Mouse (Mus musculus) CH12.LX (cell line): ENCODE data around the gene Hist1h2ag. TPM values are rescaled to one million over a fixed set of nuclear protein-coding genes. Genes with fewer than 3 reads are reported as not detected.
A peak's percentile ranks its signal among the peaks of the same experiment; 100 is the strongest.

Experiments used
- DNase-seq: peaks from one replicate; pipeline ENCODE4 v3.0.0-alpha.2; 2013; ENCODE audit errors: extremely low read depth
- H3K27ac ChIP-seq: 2 replicates; pipeline ENCODE4 v1.5.1; 2012; ENCODE audit warnings: low read depth, mild to moderate bottlenecking, control low read depth, moderate library complexity; ENCODE audit not compliant: insufficient read depth
- H3K27me3 ChIP-seq: replicated peaks from 2 replicates; pipeline ENCODE3; 2012; ENCODE audit warnings: inconsistent platforms
- H3K36me3 ChIP-seq, 2 experiments: replicated peaks in 1 of 2; 2 replicates each; pipeline versions ENCODE3 to v1.6.1; 2012; ENCODE audit warnings: inconsistent platforms in 1 of 2, low read length in 1 of 2, mild to moderate bottlenecking in 1 of 2, mixed read lengths in 1 of 2, moderate library complexity in 1 of 2; ENCODE audit not compliant: control insufficient read depth in 1 of 2, insufficient read depth in 1 of 2
- H3K4me1 ChIP-seq, 2 experiments: 2 replicates each; pipeline ENCODE4 v1.6.1; 2012; ENCODE audit warnings: inconsistent platforms in 1 of 2, moderate library complexity in 1 of 2; ENCODE audit not compliant: insufficient read depth in 2 of 2, control insufficient read depth in 1 of 2
- H3K4me2 ChIP-seq: 2 replicates; pipeline ENCODE4 v1.6.1; 2012; ENCODE audit warnings: low read depth, mild to moderate bottlenecking, control low read depth; ENCODE audit not compliant: poor library complexity, insufficient read depth, severe bottlenecking
- H3K4me3 ChIP-seq, 3 experiments: fragments of 150-350 bp in 1 of 3; sonication (generic) in 1 of 3; replicated peaks in 1 of 3; 2 replicates each; pipeline versions ENCODE3 to v1.5.1; 2011 to 2012; ENCODE audit warnings: low read depth in 2 of 3, low read length in 2 of 3, mild to moderate bottlenecking in 2 of 3, moderate library complexity in 2 of 3, control low read depth in 1 of 3, improper control_type of control experiment in 1 of 3, inconsistent platforms in 1 of 3, mixed read lengths in 1 of 3; ENCODE audit not compliant: poor library complexity in 1 of 3
- H3K79me2 ChIP-seq: replicated peaks from 2 replicates; pipeline ENCODE4 v1.6.1; 2012; ENCODE audit warnings: mild to moderate bottlenecking, moderate library complexity; ENCODE audit not compliant: control insufficient read depth, poor library complexity, insufficient read depth, severe bottlenecking; ENCODE audit errors: extremely low read depth
- H3K9ac ChIP-seq: 2 replicates; pipeline ENCODE4 v1.6.1; 2012; ENCODE audit warnings: low read depth, mild to moderate bottlenecking, control low read depth, moderate library complexity; ENCODE audit not compliant: insufficient read depth
- H3K9me3 ChIP-seq: replicated peaks from 2 replicates; pipeline ENCODE3; 2012; ENCODE audit warnings: low read length, inconsistent platforms, mixed read lengths
- CTCF ChIP-seq, 2 experiments: IDR thresholded peaks in 1 of 2; conservative IDR thresholded peaks in 1 of 2; 2 replicates each; pipeline ENCODE4 v1.5.1; 2011 to 2012; ENCODE audit warnings: low read depth in 2 of 2, low read length in 2 of 2, improper control_type of control experiment in 1 of 2, inconsistent platforms in 1 of 2, mild to moderate bottlenecking in 1 of 2, moderate library complexity in 1 of 2
- HCFC1 ChIP-seq: IDR thresholded peaks from 2 replicates; pipeline ENCODE4 v1.6.1; 2012; ENCODE audit warnings: low read depth, mild to moderate bottlenecking, inconsistent platforms, low read length, improper control_type of control experiment
- JUN ChIP-seq: IDR thresholded peaks from 2 replicates; pipeline ENCODE4 v1.6.1; 2011; ENCODE audit warnings: low read depth, mild to moderate bottlenecking, low read length, improper control_type of control experiment, moderate library complexity; ENCODE audit not compliant: insufficient read depth
- MXI1 ChIP-seq: IDR thresholded peaks from 2 replicates; pipeline ENCODE4 v1.6.1; 2011; ENCODE audit warnings: mild to moderate bottlenecking, low read depth, low read length, improper control_type of control experiment
- NELFE ChIP-seq: IDR thresholded peaks from 2 replicates; pipeline ENCODE4 v1.6.1; 2011; ENCODE audit warnings: low read depth, low read length, improper control_type of control experiment
- NRF1 ChIP-seq: IDR thresholded peaks from 2 replicates; pipeline ENCODE4 v1.6.1; 2014; ENCODE audit warnings: low read depth, mild to moderate bottlenecking, inconsistent platforms, low read length, improper control_type of control experiment, moderate library complexity
- SMC3 ChIP-seq: IDR thresholded peaks from 2 replicates; pipeline ENCODE4 v1.6.1; 2011; ENCODE audit warnings: low read depth, low read length, improper control_type of control experiment
- TCF12 ChIP-seq: IDR thresholded peaks from 2 replicates; pipeline ENCODE4 v1.6.1; 2014; ENCODE audit warnings: low read depth, mild to moderate bottlenecking, inconsistent platforms, low read length, improper control_type of control experiment
- ZMIZ1 ChIP-seq: IDR thresholded peaks from 2 replicates; pipeline ENCODE4 v1.6.1; 2012; ENCODE audit warnings: low read depth, mild to moderate bottlenecking, inconsistent platforms, low read length, improper control_type of control experiment
- dilution Hi-C: fragments of 300-500 bp; cut with MboI; formaldehyde crosslinking; loops from 2 replicates; pipeline ENCODE4 v1.14.3; 2020; ENCODE audit warnings: low sequenced_read_pairs; ENCODE audit not compliant: extremely low pct_unique_long_range_greater_than_20kb, extremely low pct_ligation_motif_present
- in situ Hi-C: fragments of 300-500 bp; cut with MboI; formaldehyde crosslinking; loops from 3 replicates; pipeline ENCODE4 v1.14.3; 2019; ENCODE audit warnings: low sequenced_read_pairs, low pct_ligation_motif_present, low pct_unique_long_range_greater_than_20kb, mixed read lengths
- polyA plus RNA-seq: library from polyadenylated mRNA; unstranded; fragments of >175 nt; gene quantifications from 2 replicates; pipeline ENCODE4 v1.2.1, GENCODE M21; 2012; ENCODE audit warnings: low read depth; ENCODE audit not compliant: insufficient read length
- total RNA-seq, 2 experiments: library from RNA; depleted of rRNA; stranded (reverse); fragments of 300-350 nt in 1 of 2; fragments of >200 nt in 1 of 2; gene quantifications; 2 replicates each; pipeline ENCODE4 v1.2.3; 2012 to 2014

Hist1h2ag gene
- total and polyA plus RNA-seq, 3 experiments: 7.3 to 576 (median 22.0) TPM

- no peak for TF ChIP-seq SMC3
Measured at GRCm38 (mm10) chr13:22049041-22049440, 6.3 kb upstream of the Hist1h2ag start (continued).

GRCm38 (mm10) chr13:22045311-22045710 lies 2.6 kb upstream of the Hist1h2ag start:
- dilution Hi-C loops: no loop called here
- Histone ChIP-seq H3K9ac (no peak overlapping the region), H3K4me2 (no peak overlapping the region)

GRCm38 (mm10) chr13:22044432-22045155 lies 1.9 kb upstream of the Hist1h2ag start:
- H3K27ac ChIP-seq: peak overlapping the region; percentile 14; the same call in 1 of the 2 replicates
- H3K36me3 ChIP-seq: no peaks in the 10 kb centered on the region
- TF ChIP-seq HCFC1: 0 out of 2 replicates have a peak, but pooled peaks have one; percentile 3
- TF ChIP-seq NELFE: no peak
- 0 out of 2 replicates have a peak, but pooled peaks have one; percentile 4 for TF ChIP-seq TCF12
- 0 out of 2 replicates have a peak, but pooled peaks have one; percentile 41 for TF ChIP-seq MXI1
- H3K79me2 ChIP-seq: no peaks in the 10 kb centered on the region
- H3K4me1 ChIP-seq: peaks cover 0 to 54% of the 10 kb centered on the region in 2 experiments; a peak in 2 of 4 replicates
- H3K9me3 ChIP-seq: no peaks in the 10 kb centered on the region
- no peaks in the 10 kb centered on the region for H3K27me3 ChIP-seq
- no peak for DNase-seq
- dilution Hi-C loops (no loop called here), in situ Hi-C loops (loop anchor here (10.0 to 25.0 kb wide), 2 partner anchors 1380 to 1718 kb away; partner anchors contain the start of genes Abt1, Hist1h1a, Hist1h2ab and Hist1h3a)
- H3K4me3 ChIP-seq: no peak overlapping the region
- H3K4me2 ChIP-seq: peak overlapping the region; percentile 5
- peak overlapping the region; percentile 63 for H3K9ac ChIP-seq

More at GRCm38 (mm10) chr13:22045311-22045710, 2.6 kb upstream of the Hist1h2ag start:
- Histone ChIP-seq H3K4me1 (peaks cover 0 to 47% of the 10 kb centered on the region in 2 experiments; a peak in 2 of 4 replicates), H3K27ac (no peak overlapping the region), H3K79me2 (no peaks in the 10 kb centered on the region), H3K9me3 (no peaks in the 10 kb centered on the region), H3K4me3 (no peak overlapping the region), H3K36me3 (no peaks in the 10 kb centered on the region), H3K27me3 (no peaks in the 10 kb centered on the region)
- no peak for DNase-seq
- in situ Hi-C loops: loop anchor here (10.0 to 25.0 kb wide), 2 partner anchors 1379 to 1717 kb away; partner anchors contain the start of genes Abt1, Hist1h1a, Hist1h2ab and Hist1h3a
- TF ChIP-seq NRF1: no peak
- TF ChIP-seq JUN: no peak
- no peak for TF ChIP-seq CTCF (conservative IDR thresholded peaks at IDR 0.05 in 1 of 2, IDR thresholded peaks at IDR 0.05 in 1 of 2; ENCODE audit: low read depth in 2 of 2, low read length in 2 of 2)
- TF ChIP-seq ZMIZ1: no peak
